Mouse (Mus musculus) thymus, postnatal 25 days (tissue): Measurements from ENCODE around the gene Fbln7.

Experiments used
- DNase-seq: peaks from one replicate; pipeline ENCODE4 v3.0.0; 2022

Gene Fbln7

GRCm38 (mm10) chr2:128862636-128863035 lies at the start of gene Fbln7:
Fbln7 (plus strand) TSS chr2:128862981.
- DNase-seq = no peak

DNA sequence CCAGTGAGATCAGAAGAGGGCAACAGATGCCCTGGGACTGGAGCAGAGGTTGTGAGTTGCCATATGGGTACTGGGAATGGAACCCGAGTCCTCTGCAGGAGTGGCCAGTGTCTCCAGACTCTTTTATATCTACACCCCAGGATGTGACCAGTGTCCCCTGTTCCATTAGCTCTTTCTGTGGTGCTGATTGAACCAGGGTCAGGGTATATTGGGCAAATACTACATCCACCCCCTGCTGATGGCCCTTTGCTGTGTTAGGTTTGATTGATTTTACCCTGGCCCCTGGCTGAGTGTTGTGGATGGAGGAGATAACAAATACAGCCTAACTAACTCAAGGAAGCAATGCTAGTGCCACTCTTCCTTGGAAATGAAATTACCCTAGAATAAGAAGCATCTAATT lies 46.5 kb upstream of the Fbln7 start:
- no peak for DNase-seq

GRCm38 (mm10) chr2:128816916-128817315 lies 45.9 kb upstream of the Fbln7 start:
- no peak for DNase-seq

- DNase-seq = no peak
These were observed 45.4 kb upstream of the Fbln7 start for GRCm38 (mm10) chr2:128817387-128817785.

- peak; percentile 97 for DNase-seq
These were observed 44.7 kb upstream of the Fbln7 start, which contains the start of gene Tmem87b for GRCm38 (mm10) chr2:128817786-128818681. Tmem87b (plus strand) TSS chr2:128818118.

DNA sequence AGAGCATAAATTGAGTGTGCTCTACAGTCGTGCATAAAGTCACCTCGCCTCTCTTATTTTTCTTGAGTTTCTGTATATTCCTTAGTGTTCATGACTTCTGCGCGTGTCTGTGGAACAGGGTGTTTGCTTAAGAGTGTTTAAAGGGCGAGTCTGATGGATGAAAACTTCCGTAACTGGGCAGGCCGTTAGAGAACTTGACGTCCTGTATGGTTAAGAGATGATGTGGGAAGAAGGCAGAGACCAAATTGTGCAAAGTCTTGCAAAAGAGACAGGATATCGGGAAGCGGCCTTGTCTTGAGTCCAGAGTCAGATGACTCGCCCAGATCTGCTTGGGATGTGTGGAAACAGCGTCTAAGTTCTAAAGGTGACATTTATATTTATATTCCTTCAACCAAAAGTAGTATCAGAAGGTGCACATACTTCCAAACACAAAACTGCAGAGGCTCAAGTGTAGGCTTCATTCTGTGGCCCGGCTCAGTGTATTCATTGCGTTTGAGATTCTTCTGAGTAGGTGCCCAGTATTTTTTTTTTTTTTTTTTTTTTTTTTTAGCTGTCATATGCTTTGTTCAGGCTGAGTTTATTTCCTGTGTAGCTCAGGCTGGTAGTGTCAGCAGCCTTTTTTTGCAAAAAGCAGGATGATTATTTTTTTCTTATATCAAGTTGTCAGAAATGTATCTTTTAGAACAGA lies 43.7 kb upstream of the Fbln7 start:
- peak; percentile 9 for DNase-seq

DNA sequence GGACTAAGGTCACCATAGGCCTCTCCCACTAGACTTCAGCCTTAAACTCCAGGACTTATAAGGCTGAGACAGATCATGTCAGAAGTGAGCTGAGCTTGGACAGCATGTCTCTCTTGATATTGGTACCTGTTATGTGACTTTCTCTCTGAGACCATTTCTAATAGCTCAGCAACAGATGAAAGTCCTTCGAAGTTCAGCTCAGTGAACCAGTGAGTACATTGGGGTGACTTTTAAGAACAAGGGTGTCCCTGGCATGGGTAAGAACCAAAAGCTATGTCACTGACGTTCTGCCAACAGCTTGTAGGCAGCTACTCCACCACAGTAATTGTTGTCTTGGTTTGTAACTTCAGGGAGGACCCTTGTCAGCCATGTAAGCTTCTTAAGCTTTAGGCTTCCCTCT lies 42.1 kb upstream of the Fbln7 start:
- DNase-seq = no peak

DNA sequence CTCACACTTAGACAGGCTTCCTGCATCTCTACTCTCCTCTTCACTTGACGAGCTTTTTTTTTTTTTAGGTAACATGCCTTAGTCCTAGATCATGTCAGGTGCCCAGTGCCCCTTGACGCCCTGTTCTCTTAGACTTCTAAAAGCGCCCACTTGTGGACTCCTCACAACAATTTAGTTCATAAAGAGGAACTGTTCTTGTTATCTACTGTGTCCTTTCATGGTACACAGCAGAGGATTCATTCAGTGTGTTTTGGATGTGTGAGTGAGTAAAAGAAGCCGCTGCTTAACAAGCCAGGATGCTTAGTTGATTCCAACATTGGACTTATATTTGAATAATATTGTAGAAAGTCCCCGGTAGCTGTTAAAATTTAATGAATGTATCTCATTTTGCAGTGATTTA lies 38.9 kb upstream of the Fbln7 start:
- DNase-seq = no peak

DNA sequence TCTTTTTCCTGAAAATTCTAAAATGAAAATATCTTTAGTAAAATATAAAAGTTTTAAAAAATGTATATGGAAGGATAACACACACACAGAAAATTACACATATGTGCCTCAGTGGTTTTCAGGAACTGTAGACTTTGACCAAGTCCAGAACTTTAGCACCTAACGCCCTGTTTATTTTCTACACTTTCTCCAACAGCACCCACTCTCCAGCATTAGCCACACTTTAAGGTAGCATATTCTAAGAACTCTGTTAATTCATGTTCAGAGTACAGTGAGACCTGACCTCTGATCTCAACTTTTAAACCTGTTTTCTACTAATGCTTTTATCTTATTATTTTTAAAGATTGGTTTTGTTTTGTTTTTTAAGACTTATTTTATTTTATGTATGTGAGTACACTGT lies 35.0 kb upstream of the Fbln7 start:
- no peak for DNase-seq

GRCm38 (mm10) chr2:128832611-128833010 lies 30.2 kb upstream of the Fbln7 start:
- no peak for DNase-seq

- DNase-seq = no peak
These were observed 29.7 kb upstream of the Fbln7 start for GRCm38 (mm10) chr2:128833035-128833434.

- DNase-seq = no peak
These were observed 29.3 kb upstream of the Fbln7 start for GRCm38 (mm10) chr2:128833435-128833834.

DNA sequence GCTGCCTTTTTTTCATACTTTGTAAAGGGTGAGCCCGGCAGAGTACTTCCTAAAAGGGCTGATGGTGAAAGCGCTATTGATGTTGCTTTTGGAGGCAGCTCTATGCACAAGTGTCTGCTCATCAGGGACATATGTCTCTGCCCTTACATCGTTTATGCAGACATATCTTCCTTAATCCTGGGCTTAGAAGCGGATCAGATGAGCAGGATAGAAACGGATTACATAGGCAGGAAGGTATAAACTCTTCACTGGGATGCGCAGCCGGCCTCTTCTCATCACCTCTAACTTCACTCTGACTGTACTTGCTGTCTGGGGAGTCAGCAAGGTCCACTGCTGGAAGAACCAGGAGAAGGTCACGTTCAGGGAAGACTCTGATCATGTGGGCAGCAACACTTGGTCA lies 25.2 kb upstream of the Fbln7 start:
- no peak for DNase-seq

GRCm38 (mm10) chr2:128838611-128839010 lies 24.2 kb upstream of the Fbln7 start:
- no peak for DNase-seq

- no peak for DNase-seq
These were observed 23.3 kb upstream of the Fbln7 start for GRCm38 (mm10) chr2:128839501-128839900.

- DNase-seq = no peak
These were observed 20.3 kb upstream of the Fbln7 start for GRCm38 (mm10) chr2:128842437-128842836.

DNA sequence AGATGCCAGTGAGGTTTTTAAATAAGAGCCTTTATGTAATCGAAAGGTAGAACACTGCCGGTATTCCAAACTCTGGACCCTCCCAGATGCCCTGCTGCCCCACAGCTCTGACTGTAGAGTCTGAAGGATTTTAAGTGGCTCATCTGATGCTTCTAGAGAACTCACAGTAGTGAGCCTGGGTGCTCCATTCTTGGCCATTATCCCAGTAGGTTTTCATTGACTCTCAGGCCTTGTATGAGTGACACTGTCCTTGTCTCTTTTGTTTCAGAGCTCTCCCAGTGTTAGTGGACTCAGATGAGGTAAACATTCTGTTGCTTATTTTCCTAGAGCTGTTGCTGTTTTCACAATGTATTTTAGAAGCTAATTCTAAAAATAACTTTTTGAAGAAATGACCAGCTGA lies 12.7 kb upstream of the Fbln7 start:
- DNase-seq = no peak

- no peak for DNase-seq
These were observed 6.1 kb upstream of the Fbln7 start for GRCm38 (mm10) chr2:128856673-128857072.

GRCm38 (mm10) chr2:128858962-128859361 lies 3.8 kb upstream of the Fbln7 start:
- no peak for DNase-seq

GRCm38 (mm10) chr2:128859861-128860260 lies 2.9 kb upstream of the Fbln7 start:
- DNase-seq = no peak

GRCm38 (mm10) chr2:128863777-128864331 lies 1.1 kb downstream of the Fbln7 start:
- no peak for DNase-seq

DNA sequence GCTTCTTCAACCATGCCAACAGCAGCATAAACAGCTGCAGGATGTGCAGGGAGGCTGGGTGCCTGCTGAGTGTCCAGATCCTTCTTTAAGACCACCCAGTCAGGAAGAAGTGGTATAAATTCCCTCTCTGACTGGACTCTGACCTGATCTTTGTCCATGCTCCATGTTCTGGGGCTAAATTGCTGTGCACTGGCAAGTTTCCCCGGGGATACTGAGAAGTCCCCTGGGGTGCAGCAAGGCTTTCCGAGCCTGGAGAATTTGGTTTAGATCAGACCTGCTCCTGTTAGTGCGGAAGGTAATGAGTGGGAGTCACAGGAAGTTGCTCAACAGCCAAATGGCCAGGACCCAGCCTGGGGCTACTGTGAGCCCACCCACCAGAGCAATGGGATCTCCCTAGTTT lies 2.3 kb downstream of the Fbln7 start:
- DNase-seq = no peak

GRCm38 (mm10) chr2:128871656-128872055 lies 8.9 kb downstream of the Fbln7 start:
- no peak for DNase-seq

DNA sequence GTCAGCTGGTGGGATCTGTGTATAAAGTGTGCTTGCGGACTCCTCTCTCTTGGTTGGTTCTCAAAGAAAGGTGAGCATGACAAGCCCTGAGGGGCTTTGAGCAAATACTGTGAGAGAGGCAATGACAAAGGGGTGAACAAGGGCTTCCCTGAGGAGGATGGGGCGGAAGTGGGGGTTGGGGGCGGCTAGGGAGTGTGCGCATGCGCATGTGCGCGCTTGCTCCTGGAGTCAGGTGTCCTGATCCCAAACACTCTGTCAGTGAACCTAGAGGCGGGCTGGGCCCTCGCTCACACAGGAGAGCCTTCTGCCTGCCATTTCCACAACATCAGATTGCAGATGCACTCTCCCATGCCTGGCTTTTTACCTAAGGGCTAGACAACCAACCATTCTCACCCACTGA lies 9.5 kb downstream of the Fbln7 start:
- DNase-seq = no peak
